Mouse (Mus musculus) ovary, postnatal 36 days (tissue): ENCODE data around the gene Ptpn1.

ENCODE experiments used
- DNase-seq: peaks from one replicate; pipeline ENCODE4 v3.0.0; 2022; ENCODE audit warnings: low spot score, mixed read lengths

Ptpn1 gene

DNA sequence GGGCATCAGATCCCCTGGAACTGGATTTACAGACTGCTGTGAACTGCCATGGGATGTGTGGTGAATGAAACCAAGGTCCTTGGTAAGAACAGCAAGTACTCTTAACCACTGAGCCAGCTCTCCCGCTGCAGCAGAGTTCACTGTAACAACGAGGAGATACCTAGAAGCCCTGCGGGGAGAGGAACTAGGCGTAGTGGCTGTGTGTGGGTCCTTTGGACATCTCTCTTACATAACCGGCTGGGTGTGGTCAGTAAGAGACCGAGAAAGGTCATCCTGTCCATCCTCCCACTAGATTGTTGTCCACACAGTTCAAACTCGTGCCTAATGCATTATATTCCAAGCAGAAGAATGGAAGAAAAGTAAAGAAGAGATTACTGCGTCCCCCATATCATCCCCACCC is 10.0 kb upstream of the Ptpn1 start:
- DNase-seq = no peak

DNA sequence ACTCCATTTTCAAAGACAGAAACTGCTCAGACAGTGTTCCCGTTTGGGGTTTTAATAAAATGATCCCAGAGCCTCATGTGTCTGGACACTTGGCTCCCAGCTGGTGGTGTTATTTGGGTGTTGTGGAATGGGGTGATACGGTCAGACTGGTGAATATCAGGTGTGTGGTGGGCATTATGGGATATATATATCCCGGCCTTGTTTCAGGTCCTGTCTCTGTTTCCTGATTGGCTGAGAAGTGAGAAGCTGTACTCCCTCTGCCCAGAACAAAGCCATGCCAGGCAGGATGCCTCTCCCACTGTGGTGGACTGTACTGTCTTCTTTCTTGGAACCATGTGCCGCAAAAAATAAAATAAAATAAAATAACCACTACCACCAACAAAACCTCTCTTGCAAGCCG is 7.8 kb upstream of the Ptpn1 start:
- no peak for DNase-seq

DNA sequence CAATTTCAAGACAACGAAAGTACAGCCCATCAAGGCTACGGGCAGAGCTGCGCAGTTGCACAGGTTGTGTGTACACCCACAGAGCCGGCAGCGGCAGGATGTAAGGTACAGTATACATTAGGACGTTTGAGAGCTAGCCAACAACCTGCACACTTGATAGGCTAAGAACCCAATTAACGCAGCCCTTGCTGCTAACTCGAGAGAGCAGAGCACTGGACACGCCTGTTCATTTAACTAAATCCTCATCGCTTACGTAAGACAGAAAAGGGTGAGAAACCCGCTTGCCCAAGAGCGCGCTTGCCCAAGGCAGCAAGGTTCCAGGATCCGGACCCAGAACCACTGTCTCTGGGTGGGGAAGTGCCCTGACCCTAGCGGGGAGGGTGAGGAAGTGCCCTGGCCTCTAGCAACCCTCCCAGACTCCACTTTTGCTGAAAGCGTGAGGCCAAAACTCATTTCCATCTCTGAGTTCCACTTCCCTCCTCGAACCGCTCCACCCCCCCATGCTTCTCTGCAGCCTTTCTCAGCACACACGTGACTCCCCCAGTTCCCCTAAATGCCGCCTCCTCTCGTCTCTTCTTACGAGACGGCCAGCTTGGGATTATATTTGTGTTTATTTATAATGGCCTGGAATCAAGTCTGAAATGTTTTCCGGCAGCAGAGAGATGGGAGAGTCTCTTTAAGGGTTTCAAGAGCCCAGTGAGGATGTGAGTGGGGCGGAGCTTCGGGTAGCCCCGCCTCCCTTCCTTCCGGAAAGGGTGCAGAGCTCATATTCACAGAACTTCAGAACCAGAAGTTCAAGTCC is 6.9 kb upstream of the Ptpn1 start:
- peak; percentile 80 for DNase-seq

DNA sequence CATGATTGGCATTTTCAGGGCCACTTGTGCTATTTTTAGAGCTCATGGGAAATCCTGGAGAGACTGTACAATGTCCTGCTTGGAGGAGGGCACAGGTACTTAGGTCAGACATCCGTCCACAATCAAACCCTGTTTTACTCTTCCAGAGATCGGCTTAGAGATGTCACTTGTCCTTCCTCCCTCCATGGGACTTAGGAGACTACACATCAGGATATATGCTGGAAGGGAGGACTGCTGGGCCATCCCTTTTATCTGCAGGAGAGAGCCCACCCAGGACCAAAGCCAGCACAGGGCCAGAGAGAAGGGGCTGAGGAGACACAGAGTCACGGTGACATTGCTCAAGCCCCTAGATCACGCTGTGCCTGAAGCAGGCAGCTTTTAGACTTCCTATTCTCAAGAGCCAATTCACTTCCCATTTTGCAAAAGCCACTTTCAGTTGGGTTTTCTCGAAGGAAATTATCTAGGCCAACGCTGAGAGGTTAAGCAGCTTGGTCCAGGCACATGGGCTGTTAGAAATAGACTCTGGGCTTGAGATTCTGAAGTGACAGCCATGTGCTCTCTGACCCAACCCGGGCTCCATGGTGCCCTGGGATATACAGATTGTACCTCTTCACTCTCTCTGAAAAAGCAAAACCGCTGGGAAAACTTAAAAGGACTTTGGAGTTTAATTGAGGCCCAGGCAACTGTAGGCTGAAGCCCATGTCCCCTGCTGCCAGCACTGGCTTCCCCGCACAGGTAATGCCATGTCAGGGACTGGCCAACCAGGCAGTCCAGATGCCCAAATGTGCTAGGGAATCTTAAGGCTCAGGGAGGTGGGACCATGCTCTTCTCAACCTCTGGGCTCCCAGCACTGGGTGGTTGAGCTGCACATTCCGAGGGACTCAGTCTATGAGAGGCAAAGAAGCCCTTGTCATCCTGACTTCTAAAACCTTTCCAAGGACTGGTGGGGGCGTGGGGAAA is 5.7 kb upstream of the Ptpn1 start:
- no peak for DNase-seq

DNA sequence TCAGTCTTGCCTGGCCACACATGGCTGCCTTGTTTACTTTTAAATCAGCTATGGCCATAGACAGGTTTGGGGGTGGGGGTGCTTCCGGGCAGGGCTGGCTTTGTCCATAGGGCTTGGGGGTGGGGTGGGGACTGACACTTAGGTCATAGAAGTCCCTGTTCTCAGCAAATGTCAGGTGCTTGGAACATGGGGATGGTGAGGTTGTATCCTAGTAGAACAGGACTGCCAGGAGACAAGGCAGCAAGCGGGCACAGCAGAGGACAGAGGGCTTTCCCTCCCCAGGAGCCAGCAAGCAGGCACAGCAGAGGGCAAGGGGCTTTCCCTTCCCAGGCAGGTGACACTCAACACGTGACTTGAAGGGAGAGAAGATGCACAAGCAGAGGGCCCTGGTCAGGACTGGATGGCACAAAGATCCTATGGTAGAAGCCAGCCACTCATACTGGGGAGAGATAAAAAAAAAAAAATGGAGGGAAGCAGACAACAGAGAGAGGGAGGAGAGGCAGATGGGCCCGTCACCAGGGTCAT is 3.8 kb upstream of the Ptpn1 start:
- DNase-seq = no peak

DNA sequence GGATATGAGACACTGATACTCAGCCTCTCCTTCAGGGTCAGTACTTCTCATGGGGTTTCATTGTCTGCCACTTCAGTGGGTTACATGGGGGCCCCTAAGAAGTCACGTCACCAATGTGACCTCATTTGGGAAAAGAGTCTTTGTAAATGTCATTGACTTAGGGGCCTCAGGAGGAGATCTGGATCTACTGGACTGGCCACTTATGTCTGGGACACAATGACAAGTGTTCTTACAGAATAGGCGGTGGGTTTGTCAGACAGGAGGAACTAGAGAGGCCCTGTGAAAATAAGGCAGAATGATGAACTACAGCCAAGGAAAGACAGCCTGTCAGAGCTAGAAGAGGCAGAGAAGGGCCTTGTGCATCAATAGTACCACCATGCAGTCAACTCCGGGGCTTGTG is 2.9 kb upstream of the Ptpn1 start:
- DNase-seq = no peak

DNA sequence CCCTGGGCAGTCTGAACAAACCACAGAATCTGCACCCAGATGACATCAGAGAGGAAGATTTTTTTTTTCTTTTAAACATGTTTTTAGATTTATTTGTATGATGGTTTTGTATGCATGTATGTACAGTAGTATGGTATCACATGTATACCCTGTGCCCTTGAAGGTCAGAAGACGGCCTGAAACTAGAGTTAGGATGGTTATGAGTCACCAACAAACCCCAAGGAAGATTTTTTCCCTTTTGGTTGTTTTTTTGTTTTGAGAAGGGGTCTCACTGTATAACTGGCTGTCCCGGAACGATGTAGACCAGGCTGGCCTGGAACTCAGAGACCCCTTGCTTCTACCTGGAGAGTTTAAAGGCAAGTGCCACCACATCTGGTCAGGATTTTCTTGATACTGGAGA is 882 bp upstream of the Ptpn1 start:
- DNase-seq = no peak

DNA sequence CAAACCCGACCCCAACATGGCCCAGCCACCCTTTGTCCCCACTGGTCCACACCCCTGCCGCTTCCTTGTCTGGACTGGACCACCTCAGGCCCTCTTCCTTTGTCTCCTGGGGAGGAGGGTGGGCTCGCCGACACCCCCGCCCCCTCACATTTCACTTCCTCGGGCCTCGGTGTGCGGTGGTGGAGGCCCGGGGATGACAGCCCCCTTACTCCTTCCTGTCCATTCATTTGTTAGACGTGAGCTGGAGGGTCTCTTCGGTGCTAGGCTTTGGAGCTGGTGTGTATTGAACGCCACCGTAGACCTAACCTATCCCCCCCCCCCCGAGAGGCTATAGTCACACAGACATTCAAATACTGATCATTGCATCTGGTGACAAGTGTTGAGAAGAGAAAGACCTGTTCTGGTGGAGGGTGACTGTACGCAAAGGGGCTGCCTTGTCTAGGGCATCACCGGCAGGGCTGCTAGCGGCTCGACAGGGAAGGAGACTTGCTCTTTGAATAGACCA is 922 bp downstream of the Ptpn1 start:
- no peak for DNase-seq

DNA sequence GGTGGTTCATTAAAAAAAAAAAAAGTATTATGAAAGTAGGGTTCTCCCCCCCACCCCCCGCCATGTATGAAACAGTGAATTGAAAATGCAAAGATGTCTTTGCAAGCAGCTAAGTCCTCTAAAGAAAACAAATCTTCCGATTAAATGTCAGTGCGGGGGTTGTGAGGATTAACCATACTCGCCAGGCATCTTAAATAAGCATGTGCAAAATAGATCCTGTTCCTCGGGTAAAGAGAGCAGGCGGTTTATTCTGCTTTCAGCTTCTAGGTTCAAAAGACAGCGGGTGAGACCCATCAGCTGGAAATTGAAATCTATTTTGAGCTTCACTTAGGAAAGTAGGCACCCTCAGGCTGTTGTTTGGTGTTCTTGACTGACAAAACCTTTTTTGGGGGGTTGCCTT is 1.5 kb downstream of the Ptpn1 start:
- DNase-seq = no peak

DNA sequence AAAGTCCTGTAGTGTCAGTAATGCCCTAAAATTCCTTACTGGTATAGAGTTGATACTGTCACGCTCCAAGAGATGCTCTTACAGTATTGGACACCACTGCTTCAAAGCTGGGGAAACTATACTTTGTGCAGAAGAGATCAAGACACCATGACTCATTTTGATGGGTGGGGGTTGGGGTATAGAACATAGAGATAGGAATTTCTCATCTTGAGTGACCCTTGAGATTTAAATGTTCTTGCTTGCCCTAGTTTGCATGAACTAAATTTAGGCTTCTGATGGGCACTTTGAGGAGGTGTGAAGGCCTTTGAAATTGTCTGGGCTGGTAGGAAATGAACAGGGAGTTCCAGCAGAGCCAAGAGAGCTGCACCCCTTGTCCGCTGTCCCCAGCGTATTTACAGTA is 4.1 kb downstream of the Ptpn1 start:
- DNase-seq = no peak

DNA sequence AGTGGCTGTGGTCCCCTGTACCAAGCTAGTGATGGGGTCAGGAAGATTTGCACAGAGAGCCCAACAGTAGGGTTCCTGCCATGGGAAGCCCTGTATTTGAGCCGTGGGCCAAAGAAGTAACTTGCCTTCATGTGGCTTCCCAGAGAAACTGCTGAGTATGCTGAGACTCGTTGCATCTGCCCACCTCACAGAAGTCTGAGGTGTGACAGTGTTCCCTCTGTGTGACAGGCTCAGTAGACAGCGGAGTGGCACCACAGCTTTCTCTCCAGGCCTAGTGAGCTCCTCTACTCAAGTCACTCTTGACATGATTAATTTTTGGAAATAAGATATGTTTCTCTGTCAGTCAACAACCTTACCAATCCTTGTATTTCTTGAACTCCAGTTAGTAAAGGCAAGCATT is 6.9 kb downstream of the Ptpn1 start:
- no peak for DNase-seq

DNA sequence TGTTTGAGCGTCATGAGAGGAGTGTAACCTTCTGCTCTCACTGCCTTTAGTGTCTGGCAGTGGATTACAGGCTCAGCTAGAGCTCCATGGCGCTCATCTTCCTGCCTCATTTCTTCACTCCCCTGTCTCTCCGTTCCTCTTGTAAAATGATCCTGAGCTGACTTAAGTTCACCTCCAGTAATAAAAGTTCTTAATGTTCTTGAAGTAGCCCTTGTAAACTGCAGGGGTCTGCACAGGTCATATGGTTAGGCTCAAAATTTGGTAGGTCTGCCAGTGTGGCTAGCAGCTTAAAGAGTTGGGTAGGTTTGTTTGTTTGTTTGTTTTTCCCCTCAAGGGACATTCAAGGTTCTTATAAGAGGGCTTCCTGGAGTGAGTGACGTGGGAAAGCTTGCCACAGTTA is 7.3 kb downstream of the Ptpn1 start:
- no peak for DNase-seq

DNA sequence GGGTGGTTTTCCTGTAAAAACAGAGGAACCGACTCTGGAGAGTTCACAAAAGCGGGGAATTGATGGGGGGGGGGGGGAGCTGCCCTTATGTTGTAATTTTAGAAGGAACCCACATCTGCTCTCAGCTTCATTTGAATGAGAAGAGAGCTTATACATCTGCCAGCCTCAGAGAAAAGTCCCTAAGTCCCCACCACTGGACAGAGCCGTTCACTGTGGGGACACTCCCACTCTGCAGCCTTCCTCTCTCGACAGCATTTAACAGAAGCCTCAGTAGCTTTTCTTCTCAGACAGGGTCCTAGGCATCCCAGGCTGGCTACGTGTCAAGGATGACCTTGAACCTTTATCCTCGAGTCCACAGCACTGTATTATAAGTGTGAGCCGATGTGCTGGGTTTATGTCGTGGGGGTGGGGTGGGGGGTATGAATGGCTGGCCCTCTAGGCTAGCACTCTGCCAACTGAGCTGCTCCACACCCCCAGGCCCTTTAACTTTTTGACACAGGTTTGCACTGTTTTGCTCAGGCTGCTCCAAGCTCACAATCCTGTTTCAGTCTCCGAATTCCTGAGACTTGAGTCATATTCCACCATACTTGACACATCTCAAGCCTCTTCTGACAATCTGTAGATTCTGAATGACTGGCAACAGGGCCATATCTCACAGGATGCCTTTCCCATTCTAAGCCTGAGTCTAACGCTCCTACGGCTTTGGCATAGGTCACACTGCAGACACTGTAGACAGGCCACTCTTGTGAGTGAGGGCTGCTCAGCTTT is 8.0 kb downstream of the Ptpn1 start:
- no peak for DNase-seq

DNA sequence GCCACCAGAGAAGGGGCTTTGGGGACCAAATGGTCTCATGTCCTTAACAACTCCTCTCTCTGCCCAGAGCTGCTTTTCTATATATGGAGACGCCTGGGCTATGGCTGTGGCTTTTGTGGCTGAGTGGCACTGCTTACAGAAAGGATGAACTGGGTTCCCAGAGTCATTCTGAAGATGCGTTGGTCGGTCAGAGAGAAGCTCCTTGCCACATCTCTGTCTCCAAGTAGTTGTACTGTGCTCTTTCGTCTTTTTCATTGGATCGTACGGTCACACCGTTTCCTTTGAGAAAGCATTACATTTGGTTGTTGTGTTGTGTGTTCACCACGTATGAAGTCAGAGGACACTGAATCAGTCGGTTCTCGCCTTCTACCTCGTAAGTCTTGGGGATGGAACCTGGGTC is 8.8 kb downstream of the Ptpn1 start:
- DNase-seq = no peak

DNA sequence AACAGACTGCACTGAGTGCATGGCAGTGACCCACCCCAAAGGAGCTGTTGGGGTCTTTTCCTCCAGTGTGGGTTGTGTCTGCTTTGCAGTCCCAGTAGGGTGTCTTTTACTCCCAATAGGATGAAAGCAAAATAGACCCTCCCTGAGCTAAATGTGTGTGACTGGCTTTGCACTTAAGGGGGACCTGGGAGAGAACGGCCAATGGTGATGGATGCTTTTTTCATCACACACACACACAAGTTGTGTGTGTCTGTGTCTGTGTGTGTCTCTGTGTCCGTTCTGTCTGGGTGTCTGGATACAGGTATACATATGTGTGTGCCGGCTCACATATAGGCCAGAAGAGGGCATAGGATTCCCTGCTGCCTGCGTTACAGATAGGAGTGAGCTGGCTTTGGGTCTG is 9.5 kb downstream of the Ptpn1 start:
- no peak for DNase-seq

DNA sequence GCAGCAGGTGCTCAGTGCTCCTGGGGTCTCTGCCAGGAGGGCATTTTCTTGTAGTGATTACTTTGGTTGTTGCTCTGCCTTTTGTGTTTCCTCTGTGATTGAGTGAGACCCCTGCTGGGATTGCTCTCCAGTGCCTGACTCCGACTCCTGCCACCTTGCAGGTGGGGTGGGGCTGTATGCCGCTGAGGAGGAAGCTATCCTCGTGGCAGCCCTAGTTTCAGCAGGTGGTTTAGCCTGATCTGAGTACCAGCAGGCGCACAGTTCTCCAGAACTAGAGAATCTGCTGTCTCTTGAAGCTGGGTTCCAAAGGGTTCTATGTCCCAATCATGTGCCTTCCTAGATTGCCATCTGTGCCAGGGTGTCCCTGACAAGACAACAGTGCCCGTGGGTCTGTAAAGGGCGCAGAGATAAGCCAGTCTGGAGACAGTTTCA is 9.9 kb downstream of the Ptpn1 start:
- DNase-seq = no peak

DNA sequence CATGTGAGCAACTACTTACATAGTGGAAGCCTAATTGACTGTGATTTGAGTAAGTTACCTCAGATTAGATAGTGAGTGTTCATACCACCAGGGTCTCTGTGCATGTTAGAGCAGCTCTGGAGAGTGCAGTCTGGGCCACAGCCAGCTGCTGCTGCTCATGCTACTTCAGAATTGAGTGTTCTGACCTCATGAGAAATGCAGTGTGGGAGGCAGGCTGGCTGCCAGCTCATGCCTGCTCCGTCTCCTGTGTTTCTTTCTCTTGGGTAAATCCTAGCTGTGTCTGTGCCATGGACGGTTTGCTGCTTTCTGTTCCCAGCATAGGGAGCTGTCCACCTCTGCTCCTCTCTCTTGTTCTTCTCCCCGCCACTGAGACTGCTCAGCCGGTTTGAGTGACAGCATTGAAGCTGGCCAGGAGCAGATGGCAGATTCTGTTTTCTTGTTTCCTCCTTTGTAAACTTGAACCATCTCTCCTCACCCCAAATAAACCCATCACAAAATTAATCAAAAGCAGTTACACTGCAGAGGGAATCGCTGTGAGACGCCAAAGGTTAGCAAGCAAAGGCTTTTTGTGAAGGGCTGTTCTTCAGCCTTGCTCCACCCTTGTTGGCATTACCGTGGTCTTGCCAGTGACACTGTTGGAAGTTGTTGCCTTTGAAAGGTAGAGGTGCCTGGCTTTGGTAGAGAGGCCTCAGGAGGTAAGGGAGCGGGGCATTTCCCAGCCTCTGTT is 10.5 kb downstream of the Ptpn1 start:
- peak; percentile 74 for DNase-seq

DNA sequence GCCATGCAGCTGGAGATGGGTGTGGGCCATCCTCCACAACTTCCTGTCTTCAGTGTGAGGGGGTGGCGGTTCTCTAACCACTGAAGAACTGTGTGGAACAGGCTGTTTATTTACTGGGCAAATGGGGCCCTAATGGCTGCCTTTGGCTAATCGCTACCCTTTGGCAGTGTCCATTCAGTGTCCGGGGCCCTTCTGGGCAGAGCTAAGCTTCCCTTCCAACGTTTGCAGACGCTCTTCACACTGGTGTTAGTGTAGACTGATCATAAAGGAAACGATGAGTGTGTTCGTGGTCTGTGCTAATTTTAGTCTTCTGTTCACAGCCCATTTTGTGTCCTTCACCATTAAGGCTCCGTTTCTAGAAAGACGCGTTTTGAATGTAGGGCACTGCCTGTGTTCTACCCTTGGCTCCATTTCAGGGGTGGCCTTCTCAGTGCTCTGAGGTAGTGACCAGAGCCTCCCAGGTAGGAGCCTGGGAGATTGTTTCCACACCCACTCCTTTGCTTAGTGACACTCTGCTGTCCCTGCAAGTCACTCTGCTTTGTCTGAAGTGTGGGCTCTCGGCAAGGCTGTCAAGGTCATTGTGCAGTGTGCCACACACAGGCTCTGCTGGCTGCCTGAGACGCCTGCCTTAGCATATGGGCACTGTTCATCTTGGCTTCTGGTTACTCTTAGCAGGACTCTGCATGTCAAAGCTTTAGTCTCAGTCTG is 11.2 kb downstream of the Ptpn1 start:
- no peak for DNase-seq

DNA sequence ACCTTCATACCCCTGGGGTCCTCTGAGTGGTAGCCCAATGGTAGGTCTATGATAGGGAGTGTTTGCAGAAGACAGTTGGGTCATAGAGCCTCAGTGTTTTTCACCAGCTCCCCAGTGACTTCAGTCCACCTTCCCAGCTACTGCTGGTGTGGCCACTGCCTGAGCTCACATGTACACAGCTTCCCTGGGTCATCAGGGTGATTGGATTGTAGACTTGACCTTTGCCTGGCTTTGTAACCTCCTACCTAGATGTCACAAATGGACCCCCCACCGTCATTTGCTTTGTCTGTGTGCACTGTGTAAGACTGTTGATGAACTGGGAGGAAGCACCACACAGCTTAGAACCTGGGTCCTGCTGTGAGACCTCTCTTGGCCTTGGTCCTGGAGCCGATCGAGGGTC is 12.3 kb downstream of the Ptpn1 start:
- no peak for DNase-seq

DNA sequence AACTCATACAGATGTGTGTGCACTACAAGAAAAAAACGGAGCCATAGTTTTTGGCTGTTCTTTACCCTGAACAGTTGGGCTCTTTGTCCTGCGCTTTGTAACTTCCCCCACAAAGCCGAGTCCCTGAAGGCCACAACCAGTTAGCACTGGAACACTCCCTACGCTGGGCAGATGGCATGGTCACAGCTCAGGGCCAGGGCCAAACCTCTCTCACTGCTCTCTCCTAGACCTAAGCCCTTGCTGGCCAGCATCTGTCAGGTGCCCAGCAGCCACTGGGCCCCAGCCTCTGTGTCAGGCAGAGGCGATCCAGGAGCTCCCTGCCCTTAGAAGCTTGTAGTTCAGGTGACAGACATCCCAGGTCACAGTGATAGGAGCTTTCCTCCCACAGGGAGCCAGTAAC is 13.6 kb downstream of the Ptpn1 start:
- no peak for DNase-seq

DNA sequence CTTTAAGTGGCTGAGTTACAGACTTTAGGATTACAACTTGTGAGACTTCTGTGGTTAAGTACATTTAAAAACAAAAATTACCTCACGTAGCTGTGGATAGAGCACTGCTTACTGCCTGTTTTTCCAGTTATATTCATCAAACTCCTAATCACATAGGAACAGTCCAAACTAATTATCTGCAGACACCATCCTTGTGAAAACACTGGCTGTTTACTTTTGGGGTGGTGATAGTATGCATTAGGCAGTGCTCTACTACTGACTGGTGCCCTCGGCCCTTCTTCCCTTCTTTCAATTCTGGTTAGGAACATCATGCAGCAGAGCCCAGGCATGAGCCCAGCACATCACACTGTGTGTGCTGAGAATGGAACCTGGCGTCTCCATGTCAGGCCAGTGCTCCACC is 15.4 kb downstream of the Ptpn1 start:
- no peak for DNase-seq
